In the genomic region with DNA sequence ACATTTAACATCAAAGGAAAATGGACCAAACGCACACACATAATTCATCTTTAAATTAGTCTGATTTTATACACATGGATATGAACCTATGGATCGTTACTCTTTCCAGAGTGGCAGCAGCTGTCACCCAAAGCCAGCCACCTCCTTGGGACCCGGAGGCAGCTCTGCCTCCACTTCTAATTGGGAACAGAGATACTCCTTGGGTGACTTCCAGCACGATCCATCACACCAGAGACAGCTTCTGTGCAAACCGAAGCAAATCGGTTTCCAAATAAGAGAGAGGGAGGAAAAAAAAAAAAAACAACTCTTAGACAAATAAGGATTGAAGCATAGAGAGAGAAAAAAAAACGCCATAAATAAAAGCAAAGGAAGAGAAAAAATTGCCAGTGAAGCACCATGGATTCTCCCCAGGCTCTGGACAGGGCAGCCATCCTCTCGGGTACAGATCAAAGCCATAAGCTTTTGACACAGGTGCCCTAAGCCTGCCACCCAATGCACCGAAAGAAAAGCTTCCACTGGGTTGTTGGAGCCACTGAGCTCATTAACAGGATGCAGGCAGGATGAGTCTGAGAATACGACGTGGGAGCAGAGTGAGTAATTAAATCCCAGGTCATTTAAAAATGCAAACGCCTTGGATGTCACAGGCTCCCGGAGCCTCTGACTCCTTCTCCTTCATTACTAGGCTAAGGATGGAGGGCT, we compare ENCODE assay signal across 10 mouse cellular contexts.
A peak's percentile ranks its signal among the peaks of the same experiment; 100 is the strongest.
DNase-seq lines count a peak whose midpoint lies in the region; ATAC-seq and TF ChIP-seq lines count a peak whose summit lies in the region.
"Had no signal": no experiment of that assay in that cellular context is flagged by ENCODE, and none has a peak within 500 bp of the region (broad histone marks: within the 10 kb centered on the region; RNA-seq: fewer than 3 reads in every experiment).

No protein-coding gene starts in this region.

- no peak overlapping the region for H3K4me2 ChIP-seq in kidney, embryonic 14.5 days (replicated peaks; ENCODE audit: low read depth, low read length)
- peak overlapping the region; percentile 11; the same call in 1 of the 2 replicates for H3K4me2 ChIP-seq in hindbrain, embryonic 12.5 days (replicated peaks)
- no peak overlapping the region for H3K4me2 ChIP-seq in midbrain, embryonic 16.5 days (ENCODE audit: low read length)
- H3K4me2 ChIP-seq: liver, embryonic 15.5 days had no signal

- no peak for TF ChIP-seq CTCF in kidney, adult 2 months (conservative IDR thresholded peaks at IDR 0.05; ENCODE audit: insufficient read depth, insufficient read length, low read depth, low read length)

- no peaks in the 10 kb centered on the region for H3K9me3 ChIP-seq in kidney, embryonic 14.5 days (ENCODE audit: control insufficient read depth, low read length)
- H3K9me3 ChIP-seq in hindbrain, embryonic 12.5 days (replicated peaks), result no peaks in the 10 kb centered on the region
- no peaks in the 10 kb centered on the region for H3K9me3 ChIP-seq in midbrain, embryonic 16.5 days (replicated peaks; ENCODE audit: control insufficient read depth, low read length, poor library complexity, severe bottlenecking)
- H3K9me3 ChIP-seq: liver, embryonic 15.5 days had no signal

- TF ChIP-seq POLR2A in kidney, adult 2 months (IDR thresholded peaks at IDR 0.05; ENCODE audit: low read depth, low read length), result no peak

- WGBS in kidney, adult 2 months, result 28% methylated on average over 13 of the region's 13 CpGs
- WGBS in kidney, embryonic 14.5 days, result 15% methylated on average over 13 of the region's 13 CpGs
- WGBS in hindbrain, embryonic 12.5 days, result 16% methylated on average over 13 of the region's 13 CpGs
- WGBS in midbrain, embryonic 16.5 days, result 13% methylated on average over 13 of the region's 13 CpGs

- ATAC-seq in kidney, embryonic 14.5 days (ENCODE audit: low FRiP score, low TSS enrichment), result no peak
- peak; percentile 71 for ATAC-seq in hindbrain, embryonic 12.5 days (ENCODE audit: low FRiP score)
- peak; percentile 63 for ATAC-seq in midbrain, embryonic 16.5 days

- no peak overlapping the region for H3K27ac ChIP-seq in kidney, adult 2 months (ENCODE audit: insufficient read depth, low read depth, low read length)
- no peak overlapping the region for H3K27ac ChIP-seq in kidney, embryonic 14.5 days (ENCODE audit: low read depth, low read length)
- H3K27ac ChIP-seq in hindbrain, embryonic 12.5 days, result peak overlapping the region; percentile 76
- H3K27ac ChIP-seq in midbrain, embryonic 16.5 days (ENCODE audit: low read length), result peak overlapping the region; percentile 38
- H3K27ac ChIP-seq: liver, embryonic 15.5 days had no signal

- no peak overlapping the region for H3K4me3 ChIP-seq in kidney, adult 2 months (ENCODE audit: insufficient read depth, low read depth, low read length)
- H3K4me3 ChIP-seq in kidney, embryonic 14.5 days (ENCODE audit: low read length), result no peak overlapping the region
- H3K4me3 ChIP-seq in hindbrain, embryonic 12.5 days, result no peak overlapping the region
- H3K4me3 ChIP-seq in midbrain, embryonic 16.5 days (ENCODE audit: low read depth, low read length), result no peak overlapping the region
- H3K4me3 ChIP-seq: liver, embryonic 15.5 days had no signal

- H3K27me3 ChIP-seq in kidney, adult 2 months (replicated peaks; ENCODE audit: control insufficient read depth, insufficient read depth, low read length), result no peaks in the 10 kb centered on the region
- H3K27me3 ChIP-seq in kidney, embryonic 14.5 days (ENCODE audit: control insufficient read depth, insufficient read depth, low read length), result no peaks in the 10 kb centered on the region
- no peaks in the 10 kb centered on the region for H3K27me3 ChIP-seq in hindbrain, embryonic 12.5 days
- H3K27me3 ChIP-seq in midbrain, embryonic 16.5 days (ENCODE audit: control insufficient read depth, insufficient read depth, low read depth, low read length), result no peaks in the 10 kb centered on the region
- H3K27me3 ChIP-seq: liver, embryonic 15.5 days had no signal

- no peaks in the 10 kb centered on the region for H3K36me3 ChIP-seq in kidney, adult 2 months (ENCODE audit: control insufficient read depth, insufficient read depth, low read length)
- no peaks in the 10 kb centered on the region for H3K36me3 ChIP-seq in kidney, embryonic 14.5 days (ENCODE audit: control insufficient read depth, insufficient read depth, low read length)
- H3K36me3 ChIP-seq in hindbrain, embryonic 12.5 days, result no peaks in the 10 kb centered on the region
- no peaks in the 10 kb centered on the region for H3K36me3 ChIP-seq in midbrain, embryonic 16.5 days (ENCODE audit: control insufficient read depth, insufficient read depth, low read length)
- H3K36me3 ChIP-seq: liver, embryonic 15.5 days had no signal

- DNase-seq in kidney, adult 2 months, result peak; percentile 28
- DNase-seq in cerebellum, postnatal 14 days, result peak; percentile 57 to 59
- no peak for DNase-seq in Muller cell, postnatal 12 days (ENCODE audit: inconsistent ontology term)
- DNase-seq in layer of hippocampus, postnatal 25 days (ENCODE audit: extremely low spot score in 1 of 2, low spot score in 1 of 2), result no peak
- no peak for DNase-seq in spleen, adult 18-20 months
- DNase-seq: right cerebral cortex, postnatal 4 days had no signal

- H3K4me1 ChIP-seq in kidney, adult 2 months (ENCODE audit: control insufficient read depth, insufficient read depth, low read length), result no peaks in the 10 kb centered on the region
- 0 out of 2 replicates have a peak, but pooled peaks cover 1% of the 10 kb centered on the region for H3K4me1 ChIP-seq in kidney, embryonic 14.5 days (ENCODE audit: control insufficient read depth, insufficient read depth, low read length)
- peaks cover 28% of the 10 kb centered on the region for H3K4me1 ChIP-seq in hindbrain, embryonic 12.5 days
- peaks cover 24% of the 10 kb centered on the region for H3K4me1 ChIP-seq in midbrain, embryonic 16.5 days (ENCODE audit: control insufficient read depth, insufficient read depth, low read length)
- H3K4me1 ChIP-seq: liver, embryonic 15.5 days had no signal

- H3K9ac ChIP-seq in kidney, embryonic 14.5 days (ENCODE audit: low read depth, low read length), result no peak overlapping the region
- no peak overlapping the region for H3K9ac ChIP-seq in hindbrain, embryonic 12.5 days
- H3K9ac ChIP-seq in midbrain, embryonic 16.5 days (ENCODE audit: low read depth, low read length), result no peak overlapping the region
- H3K9ac ChIP-seq: liver, embryonic 15.5 days had no signal

Comparison
In these comparisons a context has a peak if more than half of its experiments do, and no peak if none do; other contexts are left out.
1. DNase-seq: peak in kidney, adult 2 months (single experiment) and cerebellum, postnatal 14 days (2 of 2); none in Muller cell, postnatal 12 days (single experiment), layer of hippocampus, postnatal 25 days (0 of 2) and spleen, adult 18-20 months (0 of 2).
2. H3K27ac ChIP-seq: peak in hindbrain, embryonic 12.5 days (single experiment) and midbrain, embryonic 16.5 days (single experiment); none in kidney, adult 2 months (single experiment) and kidney, embryonic 14.5 days (single experiment).